Mouse (Mus musculus): ENCODE measurements around the gene Fah. TPM values are rescaled to one million over a fixed set of nuclear protein-coding genes. Genes with fewer than 3 reads are reported as not detected.

Fah gene
- 10 to 100 TPM; 20.7 to 21.0 TPM for total RNA-seq (2021)
- long read RNA-seq, experiment 1, transcript Fah-201 (14 exons, 1,585 nt): major isoform, 6 of 15 reads
- long read RNA-seq, experiment 1, partial matches to known transcripts: 3 of 15 reads
- long read RNA-seq, experiment 1, other reads (novel, unspliced or antisense): 6 of 15 reads
- long read RNA-seq, experiment 2, transcript Fah-201 (14 exons, 1,585 nt): major isoform, 12 of 17 reads
- long read RNA-seq, experiment 2, partial matches to known transcripts: 2 of 17 reads
- long read RNA-seq, experiment 2, other reads (novel, unspliced or antisense): 3 of 17 reads

DNA sequence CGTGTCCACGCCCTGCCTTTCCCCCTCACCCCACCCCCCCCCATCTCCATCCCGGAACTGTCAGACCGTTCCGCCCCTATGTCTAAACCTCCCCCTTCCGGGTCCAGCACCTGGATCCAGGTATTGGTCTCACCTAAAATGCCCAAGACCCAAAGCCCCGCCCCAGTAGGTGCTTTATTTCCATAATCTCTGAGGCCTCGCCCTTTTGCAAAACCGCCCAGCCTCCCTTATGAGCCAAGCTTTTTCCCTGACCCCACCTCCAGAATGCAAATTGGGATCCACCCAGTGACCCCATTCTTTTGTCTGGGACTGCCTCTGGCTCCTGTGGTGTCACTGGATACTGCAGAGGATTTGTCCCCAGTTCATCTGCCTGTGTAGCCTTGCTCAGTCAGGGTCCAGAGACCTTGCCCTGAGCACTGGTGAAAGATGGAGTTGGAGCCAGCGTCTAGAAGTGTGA is at the start of gene Fah:
Gene Fah, minus strand, starts transcription at position 430 of the 457 bp plus-strand sequence.
- Histone ChIP-seq H3K4me3 (peak within 1 kb of the TSS; percentile 80), H3K27ac (peak within 1 kb of the TSS; percentile 86)
- DNase-seq (ENCODE audit: low spot score in 2 of 2): peak in 1 of 2 experiments; percentile 26
- 0 out of 2 replicates have a peak, but pooled peaks have one; percentile 7 for TF ChIP-seq CTCF (conservative IDR thresholded peaks at IDR 0.05)

DNA sequence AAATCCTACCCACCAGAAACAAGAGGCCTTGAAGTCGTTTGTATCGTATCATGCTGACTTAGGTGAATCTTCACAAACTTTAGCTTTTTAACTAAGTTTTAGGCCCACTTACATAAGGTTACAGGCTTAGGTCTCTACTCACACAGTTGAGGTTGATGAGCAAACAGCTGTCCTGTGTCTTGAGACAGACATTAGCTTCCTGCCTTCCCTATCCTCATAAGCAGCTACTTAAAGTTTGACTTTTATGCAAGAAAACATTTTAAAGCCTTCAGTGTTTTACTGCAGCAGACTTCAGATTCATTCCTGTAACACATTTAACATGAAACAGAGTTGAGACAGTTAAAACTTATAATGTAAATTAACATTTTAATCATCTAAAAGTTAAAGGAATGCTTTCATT is 46.2 kb upstream of the Fah start:
- DNase-seq (ENCODE audit: low spot score in 2 of 2): no peak
- Histone ChIP-seq H3K27ac (no peak overlapping the region), H3K4me3 (no peak overlapping the region)
- TF ChIP-seq CTCF (conservative IDR thresholded peaks at IDR 0.05): no peak

DNA sequence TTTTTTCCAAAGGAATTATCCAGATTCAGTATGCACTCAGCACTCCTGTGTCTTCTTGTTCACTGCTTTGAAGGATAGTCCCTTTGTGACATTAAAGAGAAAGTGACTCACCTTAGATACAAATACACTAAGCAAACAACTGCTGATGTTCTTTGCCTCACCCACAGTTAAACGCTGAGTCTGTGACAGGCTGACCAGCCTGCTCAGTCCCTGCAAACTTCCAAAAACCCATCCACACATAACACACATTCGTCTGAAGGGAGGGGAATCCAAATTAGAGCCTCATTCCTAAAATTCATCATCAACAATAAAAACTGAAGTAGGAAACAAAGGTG is 45.4 kb upstream of the Fah start:
- Histone ChIP-seq H3K4me3 (no peak overlapping the region), H3K27ac (no peak overlapping the region)
- DNase-seq (ENCODE audit: low spot score in 2 of 2): no peak
- no peak for TF ChIP-seq CTCF (conservative IDR thresholded peaks at IDR 0.05)

DNA sequence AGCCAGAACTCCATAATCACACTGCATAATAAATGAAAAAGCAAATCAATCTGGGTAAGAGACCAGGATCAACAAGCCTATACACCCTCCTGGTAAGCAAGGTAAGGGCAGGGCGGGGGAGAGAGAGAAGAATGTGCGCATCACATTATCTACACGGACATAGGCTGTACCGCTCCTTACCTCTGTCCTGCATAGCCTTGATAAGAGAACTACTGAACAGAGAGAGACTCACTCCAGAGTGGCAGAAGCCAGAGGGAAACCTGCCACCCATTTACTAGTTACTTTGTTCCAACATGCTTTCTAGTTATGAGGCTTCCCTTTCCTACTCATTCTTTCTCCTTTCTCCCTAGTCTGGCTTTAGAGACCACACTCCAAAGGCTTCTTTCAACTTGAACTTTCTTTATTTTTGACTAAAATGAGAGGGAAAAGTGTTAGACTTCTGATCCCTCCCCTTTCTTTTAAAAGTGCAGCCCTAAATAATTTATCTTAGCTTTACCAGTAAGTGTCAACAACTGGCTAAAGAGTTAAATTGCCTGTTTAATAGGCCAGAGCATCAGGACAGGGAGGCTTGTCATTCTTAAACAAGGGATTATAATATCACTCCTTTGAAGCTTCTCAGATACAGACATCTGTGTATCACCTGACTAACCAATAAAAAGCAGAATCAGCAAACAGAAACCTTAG is 44.9 kb upstream of the Fah start:
- no peak for DNase-seq (ENCODE audit: low spot score in 2 of 2)
- Histone ChIP-seq H3K4me3 (no peak overlapping the region), H3K27ac (no peak overlapping the region)
- no peak for TF ChIP-seq CTCF (conservative IDR thresholded peaks at IDR 0.05)

DNA sequence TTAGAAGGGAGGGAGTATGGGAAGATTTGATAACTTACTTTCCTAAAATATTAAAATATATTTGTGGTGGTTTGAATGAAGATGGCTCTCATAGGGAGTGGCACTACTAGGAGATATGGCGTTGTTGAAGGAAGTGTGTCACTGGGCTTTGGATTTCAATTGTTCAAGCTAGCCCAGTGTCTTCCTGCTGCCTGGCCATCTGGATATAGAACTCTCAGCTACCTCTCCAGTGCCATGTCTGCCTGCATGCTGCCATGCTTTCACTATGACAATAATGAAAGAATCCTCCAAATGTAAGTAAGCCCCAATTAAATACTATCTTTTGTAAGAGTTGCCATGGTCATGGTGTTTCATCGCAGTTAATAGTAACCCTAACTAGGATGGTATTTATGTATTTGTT is 42.5 kb upstream of the Fah start:
- no peak for TF ChIP-seq CTCF (conservative IDR thresholded peaks at IDR 0.05)
- no peak overlapping the region for H3K27ac ChIP-seq
- no peak overlapping the region for H3K4me3 ChIP-seq
- DNase-seq (ENCODE audit: low spot score in 2 of 2): no peak

- Histone ChIP-seq H3K4me3 (no peak overlapping the region), H3K27ac (no peak overlapping the region)
- no peak for TF ChIP-seq CTCF (conservative IDR thresholded peaks at IDR 0.05)
- DNase-seq (ENCODE audit: low spot score in 2 of 2): no peak
Observed at GRCm38 (mm10) chr7:84646256-84646655, 39.7 kb upstream of the Fah start.

DNA sequence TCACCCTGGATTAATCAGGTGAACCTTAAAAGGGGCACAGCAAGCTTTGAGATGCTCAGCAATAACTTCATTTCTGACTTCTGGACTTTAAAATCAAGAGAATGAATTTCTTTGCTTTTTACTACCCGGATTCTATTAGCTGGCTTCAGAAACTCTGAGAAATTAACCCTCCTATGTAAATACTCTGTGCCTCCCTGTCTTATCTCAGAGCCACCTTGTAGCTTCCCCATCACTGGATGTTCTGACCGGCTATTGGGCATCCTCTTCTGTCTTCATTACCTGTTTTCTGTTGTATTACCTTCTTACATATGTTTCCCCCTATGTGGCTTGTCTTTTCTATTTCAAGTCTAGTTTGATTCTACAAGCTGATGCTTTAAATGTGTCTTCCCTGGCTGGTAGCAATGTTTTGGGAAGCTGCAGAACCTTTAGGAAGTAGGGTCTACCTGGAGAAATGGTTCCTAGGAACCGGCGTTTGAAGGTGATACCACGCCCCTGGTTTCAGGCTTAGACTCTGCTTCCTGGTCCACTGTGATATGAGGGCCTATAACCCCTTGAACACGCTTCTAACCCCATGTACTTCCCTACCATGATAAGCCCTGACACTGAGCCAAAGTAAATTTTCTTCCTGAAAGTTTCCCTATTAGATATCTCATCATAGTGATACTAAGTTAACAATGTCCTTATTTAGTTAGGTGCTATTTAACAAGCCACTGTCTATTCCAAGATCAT is 36.9 kb upstream of the Fah start:
- no peak for TF ChIP-seq CTCF (conservative IDR thresholded peaks at IDR 0.05)
- H3K27ac ChIP-seq: no peak overlapping the region
- no peak overlapping the region for H3K4me3 ChIP-seq
- no peak for DNase-seq (ENCODE audit: low spot score in 2 of 2)

DNA sequence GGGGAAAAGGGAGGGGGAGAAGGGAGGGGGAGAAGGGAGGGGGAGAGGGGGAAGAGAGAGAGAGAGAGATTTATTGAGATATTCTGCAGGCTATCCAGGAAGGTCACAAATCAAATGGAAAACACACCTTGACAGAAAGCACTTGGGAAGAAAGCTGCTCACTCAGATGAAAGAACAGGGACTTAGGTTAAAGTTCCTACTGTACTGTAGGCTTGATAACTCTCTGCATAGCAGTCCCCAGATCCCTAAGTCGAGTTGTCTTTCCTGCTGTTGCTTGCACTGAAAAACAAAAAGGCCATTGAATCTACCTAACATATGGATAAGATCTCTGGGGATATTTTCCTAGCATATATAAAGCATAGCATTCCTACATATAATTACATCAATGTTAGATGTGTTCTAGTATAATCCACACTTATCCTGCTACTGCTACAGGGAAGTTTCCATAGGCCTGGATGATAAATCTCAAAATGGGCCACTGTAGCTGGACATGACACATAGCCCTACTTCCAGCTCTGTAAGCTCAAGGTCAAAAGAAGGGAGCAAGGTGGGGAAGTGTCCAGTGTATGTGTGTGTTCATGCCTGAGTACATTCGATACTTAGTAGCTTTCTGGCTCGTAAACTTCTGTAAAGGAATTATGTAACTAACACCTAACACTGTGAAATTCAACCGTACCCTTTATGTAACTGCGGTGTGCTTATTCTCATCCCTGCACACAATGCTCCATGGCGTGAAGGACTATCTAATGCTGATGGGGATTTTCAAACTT is 35.8 kb upstream of the Fah start:
- no peak for TF ChIP-seq CTCF (conservative IDR thresholded peaks at IDR 0.05)
- no peak overlapping the region for H3K27ac ChIP-seq
- H3K4me3 ChIP-seq: no peak overlapping the region
- DNase-seq (ENCODE audit: low spot score in 2 of 2): no peak

DNA sequence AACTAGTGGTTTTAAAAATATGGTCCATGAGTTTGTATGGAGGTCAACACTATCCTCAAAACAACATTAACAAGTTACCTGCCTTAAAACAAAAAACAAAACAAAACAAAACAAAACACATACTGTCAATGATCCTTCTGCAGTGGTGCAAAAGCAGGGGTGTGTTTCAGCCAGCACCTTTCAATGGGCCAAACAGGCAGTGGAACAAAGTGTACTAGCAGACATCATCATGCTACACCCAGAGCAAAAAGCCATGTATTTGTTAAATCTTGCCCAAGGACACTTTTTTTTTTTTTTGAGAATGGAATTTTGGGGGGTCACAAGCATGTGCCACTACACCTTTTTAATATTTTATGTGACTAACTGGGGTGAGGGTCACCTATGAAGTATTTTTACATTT is 30.4 kb upstream of the Fah start:
- DNase-seq (ENCODE audit: low spot score in 2 of 2): no peak
- TF ChIP-seq CTCF (conservative IDR thresholded peaks at IDR 0.05): no peak

GRCm38 (mm10) chr7:84631878-84632277 is 25.4 kb upstream of the Fah start:
- no peak overlapping the region for H3K27ac ChIP-seq
- DNase-seq (ENCODE audit: low spot score in 2 of 2): no peak
- H3K4me3 ChIP-seq: no peak overlapping the region
- no peak for TF ChIP-seq CTCF (conservative IDR thresholded peaks at IDR 0.05)

More for the DNA sequence above, 30.4 kb upstream of the Fah start:
- Histone ChIP-seq H3K4me3 (no peak overlapping the region), H3K27ac (no peak overlapping the region)

- no peak overlapping the region for H3K27ac ChIP-seq
- no peak overlapping the region for H3K4me3 ChIP-seq
- TF ChIP-seq CTCF (conservative IDR thresholded peaks at IDR 0.05): no peak
- no peak for DNase-seq (ENCODE audit: low spot score in 2 of 2)
Observed at GRCm38 (mm10) chr7:84623718-84624117, 17.2 kb upstream of the Fah start.

DNA sequence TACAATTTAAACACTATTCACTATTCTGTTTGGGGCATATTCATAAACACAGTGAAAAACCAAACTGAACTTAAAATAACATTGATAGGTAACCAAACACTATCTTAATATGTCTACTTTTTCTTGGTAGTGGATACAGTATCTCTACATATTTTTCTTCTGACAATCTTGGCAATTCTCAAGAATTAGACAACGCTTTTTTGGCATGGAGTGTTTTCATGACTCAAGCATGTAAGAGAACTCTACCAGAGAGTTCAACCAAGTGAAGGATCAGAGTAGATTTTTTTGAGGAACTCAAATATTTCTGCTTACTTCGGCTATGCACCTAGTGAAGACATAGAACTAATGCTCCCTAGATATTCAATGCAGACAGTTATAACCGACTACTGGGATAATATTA is 14.4 kb upstream of the Fah start:
- TF ChIP-seq CTCF (conservative IDR thresholded peaks at IDR 0.05): no peak
- no peak overlapping the region for H3K4me3 ChIP-seq
- H3K27ac ChIP-seq: no peak overlapping the region
- no peak for DNase-seq (ENCODE audit: low spot score in 2 of 2)

- Histone ChIP-seq H3K4me3 (no peak overlapping the region), H3K27ac (no peak overlapping the region)
- DNase-seq (ENCODE audit: low spot score in 2 of 2): no peak
- no peak for TF ChIP-seq CTCF (conservative IDR thresholded peaks at IDR 0.05)
Observed at GRCm38 (mm10) chr7:84618951-84619350, 12.4 kb upstream of the Fah start.
